Mouse (Mus musculus) lung, adult 2 months (tissue): Measurements from ENCODE around the gene Plpp3. TPM values are rescaled to one million over a fixed set of nuclear protein-coding genes. Genes with fewer than 3 reads are reported as not detected.

Source experiments
- DNase-seq: peaks from one replicate; pipeline ENCODE4 v3.0.0; 2022
- H3K4me1 ChIP-seq: fragments of 200-500 bp; 2 replicates; pipeline ENCODE4 v1.6.1; 2011; ENCODE audit warnings: low read length; ENCODE audit not compliant: control insufficient read depth, insufficient read depth
- H3K4me3 ChIP-seq: fragments of 200-500 bp; replicated peaks from 2 replicates; pipeline ENCODE3; 2011; ENCODE audit warnings: low read depth, mild to moderate bottlenecking, control low read depth, low read length; ENCODE audit errors: extremely low read depth
- CTCF ChIP-seq: fragments of 200-500 bp; IDR thresholded peaks from 2 replicates; pipeline ENCODE4 v1.5.1; 2011; ENCODE audit warnings: mild to moderate bottlenecking, low read length, control low read depth; ENCODE audit not compliant: insufficient read depth
- POLR2A ChIP-seq: fragments of 200-500 bp; IDR thresholded peaks from 2 replicates; pipeline ENCODE4 v1.6.1; 2011; ENCODE audit warnings: low read depth, mild to moderate bottlenecking, control low read depth, low read length, borderline replicate concordance; ENCODE audit errors: extremely low read depth
- WGBS: fragments of 180-500 bp; shearing (Covaris S2); methylation state at CpG from one replicate; pipeline ENCODE4 v1.1.7; 2018; 5-methylcytosine and 5-hydroxymethylcytosine counted together
- polyA plus RNA-seq: library from polyadenylated mRNA; depleted of rRNA; stranded (reverse); fragments of >200 nt; gene quantifications from 2 replicates; pipeline ENCODE4 v1.2.3, GENCODE M21; 2012

Plpp3 gene
- polyA plus RNA-seq, 1 experiment, result 170 TPM

GRCm38 (mm10) chr4:105196099-105196498, 39.0 kb downstream of the Plpp3 start:
- WGBS, result 74% methylated on average over 9 of the region's 9 CpGs
- TF ChIP-seq CTCF, result no peak
- no peak for TF ChIP-seq POLR2A

GRCm38 (mm10) chr4:105196993-105197765, 40.0 kb downstream of the Plpp3 start:
- peaks cover 9% of the 10 kb centered on the region; the same call in 1 of the 2 replicates for H3K4me1 ChIP-seq
- no peak overlapping the region for H3K4me3 ChIP-seq
- 59% methylated on average over 9 of the region's 9 CpGs for WGBS
- DNase-seq, result no peak
- TF ChIP-seq POLR2A (no peak), CTCF (no peak)

More at GRCm38 (mm10) chr4:105196099-105196498, 39.0 kb downstream of the Plpp3 start:
- no peak overlapping the region for H3K4me3 ChIP-seq
- no peak for DNase-seq
- H3K4me1 ChIP-seq, result peaks cover 10% of the 10 kb centered on the region; the same call in 1 of the 2 replicates

- Histone ChIP-seq H3K4me1 (peaks cover 5% of the 10 kb centered on the region; the same call in 1 of the 2 replicates), H3K4me3 (no peak overlapping the region)
- WGBS, result 90% methylated on average over 5 of the region's 5 CpGs
- no peak for TF ChIP-seq CTCF
- no peak for TF ChIP-seq POLR2A
- no peak for DNase-seq
These were observed 41.5 kb downstream of the Plpp3 start for GRCm38 (mm10) chr4:105198696-105199095.

- TF ChIP-seq CTCF, result no peak
- no peak for TF ChIP-seq POLR2A
- DNase-seq, result no peak
- Histone ChIP-seq H3K4me3 (no peak overlapping the region), H3K4me1 (peaks cover 5% of the 10 kb centered on the region; the same call in 1 of the 2 replicates)
- 75% methylated on average over 8 of the region's 8 CpGs for whole genome bisulfite sequencing
These were observed 42.2 kb downstream of the Plpp3 start for GRCm38 (mm10) chr4:105199345-105199744.

- peaks cover 10% of the 10 kb centered on the region for H3K4me1 ChIP-seq
- no peak overlapping the region for H3K4me3 ChIP-seq
- 72% methylated on average over 14 of the region's 14 CpGs for WGBS
- no peak for DNase-seq
- TF ChIP-seq CTCF (no peak), POLR2A (no peak)
These were observed 43.7 kb downstream of the Plpp3 start for GRCm38 (mm10) chr4:105200624-105201524.

- no peak for DNase-seq
- H3K4me3 ChIP-seq, result no peak overlapping the region
- 73% methylated on average over 3 of the region's 3 CpGs for WGBS
- H3K4me1 ChIP-seq, result peaks cover 18% of the 10 kb centered on the region
- TF ChIP-seq CTCF, result no peak
- TF ChIP-seq POLR2A, result no peak
These were observed 45.3 kb downstream of the Plpp3 start for GRCm38 (mm10) chr4:105202439-105202838.

- Histone ChIP-seq H3K4me1 (peaks cover 18% of the 10 kb centered on the region), H3K4me3 (no peak overlapping the region)
- TF ChIP-seq POLR2A (no peak), CTCF (no peak)
- DNase-seq, result no peak
- WGBS, result 83% methylated on average over 2 of the region's 2 CpGs
These were observed 46.2 kb downstream of the Plpp3 start for GRCm38 (mm10) chr4:105203303-105203761.

- no peak for TF ChIP-seq CTCF
- TF ChIP-seq POLR2A, result no peak
These were observed 46.9 kb downstream of the Plpp3 start for GRCm38 (mm10) chr4:105204071-105204470.

More at GRCm38 (mm10) chr4:105204071-105204470, 46.9 kb downstream of the Plpp3 start:
- WGBS, result 24% methylated on average over 9 of the region's 9 CpGs
- no peak for DNase-seq
- no peak overlapping the region for H3K4me3 ChIP-seq
- H3K4me1 ChIP-seq, result peaks cover 18% of the 10 kb centered on the region
